Mouse (Mus musculus) heart, postnatal 25 days (tissue): ENCODE measurements around the gene Paxip1. TPM values are rescaled to one million over a fixed set of nuclear protein-coding genes. Genes with fewer than 3 reads are reported as not detected.

Experiments used
- DNase-seq: peaks from one replicate; pipeline ENCODE4 v3.0.0; 2022; ENCODE audit warnings: low spot score
- intact Hi-C: fragments of 180-260 bp; cut with DNase I; formaldehyde crosslinking; loops from one replicate; pipeline ENCODE4 v1.15.1; 2025
- total RNA-seq, 2 experiments: library from RNA; stranded (reverse); gene quantifications; 2 replicates each; pipeline ENCODE4 v1.2.3; 2021

Gene Paxip1
- total RNA-seq, 2 experiments from 2014 or later = 14.5 to 17.8 TPM

GRCm38 (mm10) chr5:27732288-27732868 is 59.1 kb downstream of the Paxip1 start:
- intact Hi-C loops = no loop called here
- no peak for DNase-seq

DNA sequence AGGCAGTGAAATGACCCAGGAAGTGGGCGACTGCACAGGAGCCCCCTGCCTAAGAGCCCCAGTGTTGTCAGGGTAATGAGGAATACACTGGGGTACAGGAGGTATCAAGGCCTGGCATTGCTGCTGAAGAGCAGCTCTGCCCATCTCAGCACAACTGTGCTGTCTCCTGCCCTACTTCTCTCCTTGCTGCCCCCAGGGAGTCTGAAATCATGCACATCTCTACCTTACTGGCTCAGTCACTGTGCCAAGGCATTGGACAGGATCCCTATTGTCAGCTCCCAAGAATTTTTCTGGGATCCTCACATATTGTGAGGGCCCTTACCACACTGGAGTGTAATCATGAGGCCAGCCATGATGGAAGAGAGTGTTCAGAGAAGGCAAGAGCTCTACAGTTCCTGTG is 60.1 kb downstream of the Paxip1 start:
- intact Hi-C loops = no loop called here

DNA sequence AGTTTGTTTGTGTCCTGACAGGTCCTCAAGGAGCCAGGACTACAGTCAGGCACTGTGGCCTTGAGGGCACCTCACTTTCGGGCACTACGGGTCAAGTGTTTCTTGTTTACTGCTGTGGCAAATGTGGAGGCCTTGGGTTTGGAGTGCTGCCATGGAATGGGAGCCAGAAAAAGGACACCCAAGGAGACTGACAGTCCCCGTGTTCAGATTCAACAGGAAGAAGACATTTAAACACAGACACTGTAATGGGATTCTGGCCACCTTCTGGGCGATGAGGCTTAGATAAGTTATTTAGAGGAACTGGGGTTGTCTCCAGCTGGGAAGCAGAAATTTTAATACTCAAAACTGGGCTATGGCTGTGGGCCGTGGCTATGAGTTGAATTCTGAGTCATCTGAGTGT is 60.8 kb downstream of the Paxip1 start:
- DNase-seq = no peak

More for the DNA sequence above, 60.1 kb downstream of the Paxip1 start:
- no peak for DNase-seq

GRCm38 (mm10) chr5:27724460-27724859 is 67.0 kb downstream of the Paxip1 start:
- intact Hi-C loops = no loop called here
- no peak for DNase-seq

More for the DNA sequence above, 60.8 kb downstream of the Paxip1 start:
- intact Hi-C loops = no loop called here

DNA sequence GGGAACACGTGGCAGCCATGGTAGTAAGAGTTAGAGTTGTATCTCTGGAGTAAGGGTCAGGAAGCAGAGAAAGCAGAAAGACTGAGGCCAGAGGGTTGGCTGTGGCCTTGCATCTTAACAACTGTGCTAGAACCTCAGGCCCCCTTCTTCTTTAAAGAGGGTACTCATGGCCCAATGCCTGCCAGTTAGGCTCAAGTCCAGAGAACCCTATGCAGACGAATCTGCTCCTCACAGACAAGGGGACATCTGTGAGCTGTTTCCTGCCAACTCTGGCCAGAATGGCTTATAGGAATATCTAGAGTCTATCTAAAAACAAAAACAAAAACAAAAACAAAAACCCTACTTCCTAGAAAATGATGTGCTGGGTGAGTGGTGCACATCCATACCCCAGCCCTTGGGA is 72.2 kb downstream of the Paxip1 start:
- DNase-seq = no peak
- intact Hi-C loops = no loop called here

DNA sequence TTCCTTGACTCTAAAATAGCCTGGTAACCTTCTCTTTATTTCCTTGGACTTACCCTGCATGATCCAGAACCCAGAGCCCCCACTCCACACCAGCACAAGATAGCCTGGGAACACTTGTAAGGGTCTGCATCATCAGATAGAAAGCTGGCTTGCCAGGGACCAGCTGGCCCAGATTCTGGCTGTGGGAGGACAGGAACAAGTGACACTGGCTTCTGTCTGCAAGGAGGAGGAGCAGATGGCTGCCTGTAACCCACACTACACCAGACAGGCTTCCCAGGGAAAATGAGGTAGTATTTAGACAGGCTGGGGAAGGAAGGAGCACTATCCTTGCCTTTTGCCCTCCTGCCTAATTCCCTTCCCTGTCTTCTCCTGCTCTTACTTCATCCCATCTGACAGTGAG is 74.2 kb downstream of the Paxip1 start:
- intact Hi-C loops = no loop called here
- no peak for DNase-seq

DNA sequence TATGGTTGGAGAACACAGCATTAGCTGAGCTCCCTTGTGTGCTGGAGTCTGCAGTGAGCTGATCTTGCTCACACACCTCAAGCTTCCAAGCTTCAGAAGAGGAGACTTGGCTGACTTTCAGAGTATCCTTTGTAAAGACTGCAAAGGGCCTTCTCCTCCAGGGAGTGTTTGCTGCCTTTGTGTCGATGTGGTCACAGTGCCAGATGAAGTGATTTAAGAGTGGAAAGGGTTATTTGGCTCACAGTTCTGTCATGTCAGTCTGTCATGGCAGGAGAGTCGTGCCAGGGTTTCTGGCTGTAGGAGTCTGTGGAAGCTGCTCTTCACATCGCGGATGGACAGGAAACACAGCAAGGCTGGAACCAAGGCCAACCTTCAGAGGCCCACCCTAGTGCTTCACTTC is 75.5 kb downstream of the Paxip1 start:
- intact Hi-C loops = no loop called here

GRCm38 (mm10) chr5:27714356-27714755 is 77.1 kb downstream of the Paxip1 start:
- no peak for DNase-seq
- intact Hi-C loops = no loop called here

More for the DNA sequence above, 75.5 kb downstream of the Paxip1 start:
- DNase-seq = no peak

GRCm38 (mm10) chr5:27711461-27712192 is 79.9 kb downstream of the Paxip1 start:
- DNase-seq = no peak
- intact Hi-C loops = no loop called here

GRCm38 (mm10) chr5:27708209-27708608 is 83.3 kb downstream of the Paxip1 start:
- intact Hi-C loops = no loop called here
- peak; percentile 17 for DNase-seq

DNA sequence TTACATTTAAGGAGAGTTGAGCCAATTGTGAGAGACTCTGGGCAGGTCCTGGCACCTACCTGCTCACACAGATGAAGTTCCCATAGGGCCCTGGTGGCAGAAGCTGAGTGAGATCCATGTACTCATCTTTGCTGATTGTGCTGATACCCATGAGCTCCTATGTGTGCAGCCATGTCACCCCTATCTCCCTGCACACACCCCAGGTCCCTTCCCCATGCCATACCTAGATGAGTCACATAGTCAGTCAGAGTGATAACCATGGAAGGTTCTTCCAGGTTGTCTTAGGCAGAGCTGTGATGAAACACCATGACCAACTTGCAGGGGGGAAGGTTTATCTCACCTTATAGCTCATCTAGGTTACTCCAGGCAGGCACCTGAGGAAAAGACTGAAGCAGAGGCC is 84.2 kb downstream of the Paxip1 start:
- intact Hi-C loops = no loop called here

GRCm38 (mm10) chr5:27706551-27706950 is 84.9 kb downstream of the Paxip1 start:
- intact Hi-C loops = no loop called here
- no peak for DNase-seq

More for the DNA sequence above, 84.2 kb downstream of the Paxip1 start:
- DNase-seq = no peak

GRCm38 (mm10) chr5:27705020-27705419 is 86.5 kb downstream of the Paxip1 start:
- intact Hi-C loops = no loop called here
- no peak for DNase-seq

GRCm38 (mm10) chr5:27702482-27702881 is 89.0 kb downstream of the Paxip1 start:
- intact Hi-C loops = no loop called here
- no peak for DNase-seq

Other genes starting within 250 kb of the Paxip1 start
- not detected for gene Htr5a, start 50.5 kb upstream of the Paxip1 start, total RNA-seq